Mouse (Mus musculus): ENCODE data around the gene Stpg3. TPM values are rescaled to one million over a fixed set of nuclear protein-coding genes. Genes with fewer than 3 reads are reported as not detected.
"Not testable (repeated sequence)": the region's sequence is repeated elsewhere in the genome, so short reads cannot be mapped to it uniquely, and the experiment has no call there.

The Stpg3 gene
- 0.30 TPM in 1 of 2 replicates, not detected in the other for total RNA-seq (2015)
- 0.54 TPM in 1 of 2 replicates, not detected in the other for total RNA-seq (2017)

DNA sequence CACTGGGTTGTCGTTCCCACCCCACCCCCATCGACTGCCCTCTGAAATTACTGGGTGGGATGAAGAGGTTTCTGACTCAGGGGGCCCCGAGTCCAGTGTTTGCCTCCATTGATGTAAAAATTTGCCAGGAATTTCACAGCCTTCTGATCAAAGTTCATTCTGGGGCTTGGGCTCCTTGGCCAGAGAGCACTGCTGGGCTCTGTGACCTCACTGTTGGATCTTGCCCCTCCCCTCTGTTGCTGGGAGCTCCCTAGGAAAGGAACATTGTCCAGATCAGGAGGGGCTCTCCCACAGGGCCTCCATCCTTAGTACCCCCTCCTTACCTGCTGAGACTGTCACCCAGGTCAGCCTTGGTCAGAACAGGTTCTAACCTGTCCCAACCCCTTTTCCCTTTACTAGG is at the start of gene Stpg3:
TSS of gene Stpg3 (minus strand) at position 194 of the 400 bp plus-strand sequence.
- no peak for ATAC-seq (replicated peaks; ENCODE audit: poor library complexity)

GRCm38 (mm10) chr2:25263623-25264285 is 49.3 kb upstream of the Stpg3 start:
- no peak for ATAC-seq (replicated peaks; ENCODE audit: poor library complexity)

- ATAC-seq (replicated peaks; ENCODE audit: poor library complexity): peak; percentile 15
These were observed 48.6 kb upstream of the Stpg3 start for GRCm38 (mm10) chr2:25262795-25263622.

DNA sequence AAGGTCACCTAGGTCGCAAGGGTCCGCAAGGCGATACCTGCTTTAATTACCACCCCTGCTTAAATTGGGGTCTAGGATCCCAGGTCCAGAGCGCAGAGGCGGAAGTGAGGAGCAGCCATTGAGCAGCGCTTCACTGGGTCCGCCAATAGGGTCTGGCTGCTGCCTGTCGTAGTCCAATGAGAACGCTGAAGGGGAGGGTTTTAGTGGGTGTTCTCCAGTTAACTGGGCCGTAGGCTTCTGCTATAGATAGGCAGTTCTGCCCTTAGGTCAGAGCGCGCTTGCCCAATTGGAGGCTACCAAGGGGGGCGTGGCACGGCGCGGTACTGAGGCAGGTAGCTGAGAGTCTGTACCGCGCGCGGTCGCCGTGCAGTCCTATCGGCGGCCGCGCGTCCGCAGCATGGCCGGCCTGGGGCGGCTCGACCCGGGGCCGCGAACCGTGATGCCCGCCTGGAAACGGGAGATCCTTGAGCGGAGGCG is 47.9 kb upstream of the Stpg3 start, which contains the start of gene Tprn:
TSS of gene Tprn (plus strand) at position 328 of the 477 bp plus-strand sequence.
- ATAC-seq (replicated peaks; ENCODE audit: poor library complexity): peak; percentile 97

- ATAC-seq (replicated peaks; ENCODE audit: poor library complexity): no peak
These were observed 47.4 kb upstream of the Stpg3 start for GRCm38 (mm10) chr2:25261870-25262269.

- ATAC-seq (replicated peaks; ENCODE audit: poor library complexity): no peak
These were observed 44.5 kb upstream of the Stpg3 start for GRCm38 (mm10) chr2:25258887-25259286.

GRCm38 (mm10) chr2:25257250-25257649 is 42.8 kb upstream of the Stpg3 start:
- ATAC-seq (replicated peaks; ENCODE audit: poor library complexity): not testable (repeated sequence)

DNA sequence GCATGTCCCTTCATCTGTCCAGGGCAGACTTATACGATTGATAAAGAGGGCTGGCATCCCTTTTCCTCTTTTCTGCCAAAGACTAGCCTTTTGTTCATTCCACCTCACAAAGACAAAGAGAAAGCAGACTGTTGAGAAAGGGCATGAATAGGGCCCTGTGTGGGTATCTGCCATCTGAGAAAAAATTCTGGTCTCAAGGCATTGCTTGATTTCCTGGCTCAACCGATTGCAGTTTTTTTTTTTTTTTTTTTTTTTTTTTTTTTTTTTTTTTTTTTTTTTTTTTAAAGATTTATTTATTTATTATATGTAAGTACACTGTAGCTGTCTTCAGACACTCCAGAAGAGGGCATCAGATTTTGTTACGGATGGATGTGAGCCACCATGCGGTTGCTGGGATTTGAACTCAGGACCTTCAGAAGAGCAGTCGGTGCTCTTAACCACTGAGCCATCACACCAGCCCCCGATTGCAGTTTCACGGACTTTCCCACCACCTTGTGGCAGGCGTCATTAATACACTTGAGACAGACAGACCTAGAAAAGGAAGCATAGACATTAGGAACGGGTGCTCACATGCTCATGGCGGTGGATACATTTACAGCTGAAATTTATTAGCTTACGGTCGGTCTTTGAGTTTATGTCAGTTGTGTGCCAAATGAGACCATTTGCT is 42.1 kb upstream of the Stpg3 start:
- ATAC-seq (replicated peaks; ENCODE audit: poor library complexity): peak; percentile 76

- peak; percentile 91 for ATAC-seq (replicated peaks; ENCODE audit: poor library complexity)
These were observed 40.9 kb upstream of the Stpg3 start, which contains the start of gene Tmem203 for GRCm38 (mm10) chr2:25255284-25255779. Gene Tmem203, plus strand, starts transcription at chr2:25255439.

DNA sequence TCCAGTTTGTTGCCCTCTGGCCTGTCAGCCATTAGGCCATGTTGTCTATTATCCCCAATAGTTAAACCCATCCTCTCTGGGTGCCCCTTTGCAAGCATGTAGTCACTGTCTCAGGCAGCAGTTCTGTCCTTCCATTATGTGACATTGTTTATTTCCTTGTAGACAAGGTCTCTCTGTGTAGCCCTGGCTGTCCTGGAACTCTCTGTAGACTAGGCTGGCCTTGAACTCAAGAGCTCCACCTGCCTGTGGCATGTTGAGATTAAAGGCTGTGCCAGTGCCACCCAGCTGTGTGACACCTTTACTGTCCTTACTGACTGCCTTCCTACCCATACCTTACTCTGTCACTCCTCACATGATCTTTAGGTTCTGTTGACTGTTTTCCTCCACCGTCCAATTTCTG is 37.9 kb upstream of the Stpg3 start:
- ATAC-seq (replicated peaks; ENCODE audit: poor library complexity): peak; percentile 35; the same call in 1 of the 2 replicates

DNA sequence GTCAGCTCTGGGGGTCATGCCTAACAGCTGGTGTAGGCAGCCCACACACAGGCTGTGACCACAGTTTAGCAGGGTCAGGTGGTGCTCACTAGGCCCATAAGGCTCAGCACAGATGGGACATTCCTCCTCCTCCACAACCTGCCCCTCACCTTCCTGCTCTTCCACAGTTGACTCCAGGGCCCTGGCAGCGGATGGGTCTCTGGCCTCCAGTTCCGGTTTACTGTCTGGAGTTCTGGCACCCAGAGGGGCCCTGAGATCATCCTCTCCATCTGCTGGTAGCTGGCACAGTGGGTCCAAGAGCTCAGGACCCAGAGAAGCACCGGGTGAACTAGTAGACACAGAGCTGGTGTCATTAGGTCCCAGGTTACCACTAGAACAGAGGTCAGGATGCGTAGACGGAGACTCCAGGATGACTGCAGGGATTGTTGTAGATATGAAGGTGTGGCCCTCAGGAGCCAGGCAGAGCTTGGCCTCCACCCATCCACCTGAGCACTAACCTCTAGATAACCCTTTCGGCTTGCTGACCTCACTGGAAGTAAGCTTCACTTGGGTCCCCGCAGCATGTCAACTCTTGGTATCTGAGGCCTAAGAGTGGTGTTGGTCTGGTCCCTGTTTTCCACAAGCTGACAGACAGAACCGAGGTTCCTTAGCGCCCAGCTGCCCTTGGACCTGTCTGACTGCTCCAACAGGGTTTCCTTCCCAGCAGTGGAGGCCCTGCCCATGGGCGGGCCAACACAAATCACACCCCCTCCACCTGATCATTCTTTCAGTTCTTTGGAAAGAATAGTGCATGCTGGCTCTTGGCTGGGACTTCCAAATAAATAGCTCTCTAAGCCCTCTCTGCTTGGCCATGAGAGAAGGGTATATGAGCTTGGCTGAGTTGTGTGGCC is 32.0 kb upstream of the Stpg3 start, which contains the start of gene AL732309.1:
TSS of gene AL732309.1 (minus strand) at position 681 of the 890 bp plus-strand sequence.
- ATAC-seq (replicated peaks; ENCODE audit: poor library complexity): no peak

DNA sequence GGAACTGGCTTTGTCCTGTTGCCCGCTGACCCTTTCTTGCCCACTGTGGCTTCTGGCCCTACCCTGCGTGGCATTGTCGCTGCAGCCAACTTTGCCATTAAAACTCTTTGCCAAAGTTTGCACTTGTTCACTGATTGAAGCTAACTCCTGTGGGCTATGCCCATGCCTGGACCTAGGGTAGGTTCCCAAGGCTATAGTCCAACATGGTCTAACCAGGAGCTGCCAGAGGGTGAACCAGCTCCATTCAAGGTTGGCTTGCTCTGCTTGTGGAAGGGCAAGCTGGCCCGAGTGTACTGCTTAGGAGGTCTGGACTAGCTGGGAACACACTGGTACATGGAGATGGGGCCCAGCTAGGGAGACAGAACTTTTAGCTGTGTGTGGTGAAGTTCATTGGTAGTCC is 29.7 kb upstream of the Stpg3 start:
- ATAC-seq (replicated peaks; ENCODE audit: poor library complexity): no peak

- no peak for ATAC-seq (replicated peaks; ENCODE audit: poor library complexity)
These were observed 28.9 kb upstream of the Stpg3 start for GRCm38 (mm10) chr2:25243342-25243741.

DNA sequence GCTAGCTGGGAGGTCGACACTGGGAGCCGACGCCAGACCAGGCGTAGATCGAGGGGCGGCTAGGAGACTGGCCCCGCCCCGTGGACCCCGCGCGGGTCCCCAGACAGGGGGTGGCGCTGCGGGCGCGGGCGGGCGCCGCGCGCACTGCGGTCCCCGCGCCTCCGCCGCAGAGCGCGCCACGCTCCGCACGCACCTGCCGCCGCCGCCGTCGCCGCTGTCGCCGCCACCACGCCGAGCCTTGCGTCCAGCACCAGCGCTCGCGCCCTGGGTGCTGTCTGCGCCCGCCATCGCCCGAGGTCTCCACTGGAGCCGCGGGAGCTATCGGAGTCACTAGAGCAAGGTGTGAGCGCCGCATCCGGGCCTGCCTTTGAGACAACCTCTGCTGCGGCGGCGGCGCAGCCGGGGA is 27.7 kb upstream of the Stpg3 start, which contains the start of the genes Rnf208 and Cysrt1:
TSS of gene Rnf208 (plus strand) at position 155 of the 406 bp plus-strand sequence.
TSS of gene Cysrt1 (minus strand) at position 352 of the 406 bp plus-strand sequence.
- no peak for ATAC-seq (replicated peaks; ENCODE audit: poor library complexity)

GRCm38 (mm10) chr2:25241438-25241775 is 27.0 kb upstream of the Stpg3 start:
- no peak for ATAC-seq (replicated peaks; ENCODE audit: poor library complexity)

- ATAC-seq (replicated peaks; ENCODE audit: poor library complexity): peak; percentile 84
These were observed 26.4 kb upstream of the Stpg3 start for GRCm38 (mm10) chr2:25240723-25241437.

- no peak for ATAC-seq (replicated peaks; ENCODE audit: poor library complexity)
These were observed 25.9 kb upstream of the Stpg3 start for GRCm38 (mm10) chr2:25240310-25240709.

- no peak for ATAC-seq (replicated peaks; ENCODE audit: poor library complexity)
These were observed 25.3 kb upstream of the Stpg3 start for GRCm38 (mm10) chr2:25239766-25240165.

DNA sequence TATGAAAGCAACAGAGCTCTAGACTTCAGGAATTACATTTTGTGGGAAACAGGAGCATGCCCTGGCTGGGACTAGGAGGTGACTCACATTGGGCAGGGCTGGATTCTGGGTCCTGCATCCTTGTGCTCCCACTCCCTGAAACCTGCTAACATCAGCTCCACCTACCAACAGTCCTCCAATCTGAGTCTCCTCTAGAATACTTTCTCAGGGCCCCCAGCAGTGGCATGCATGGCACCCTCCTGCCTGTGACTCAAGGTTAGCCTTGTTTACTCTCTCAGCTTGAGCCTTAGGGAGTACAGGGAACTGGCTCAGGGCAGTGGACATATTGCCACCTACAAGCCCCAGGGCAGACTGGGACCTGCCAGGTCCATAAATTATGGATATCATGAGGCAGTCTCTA is 23.7 kb upstream of the Stpg3 start:
- no peak for ATAC-seq (replicated peaks; ENCODE audit: poor library complexity)

Measured in megakaryocyte progenitor cell, adult 5-6 weeks (primary cell).